Mouse (Mus musculus) midbrain, embryonic 10.5 days (tissue): ENCODE measurements around the gene Eif4a1. TPM values are rescaled to one million over a fixed set of nuclear protein-coding genes. Genes with fewer than 3 reads are reported as not detected.

Experiments used
- DNase-seq: peaks from one replicate; pipeline ENCODE4 v3.0.0-alpha.2; 2017; ENCODE audit warnings: low spot score
- H3K27ac ChIP-seq: fragments of 300-500 bp; sonication (generic); replicated peaks from 2 replicates; pipeline ENCODE4 v1.5.1; 2016; ENCODE audit warnings: mild to moderate bottlenecking
- H3K27me3 ChIP-seq: fragments of 300-500 bp; sonication (generic); 2 replicates; pipeline ENCODE4 v1.6.1; 2016; ENCODE audit warnings: low read depth, mild to moderate bottlenecking; ENCODE audit not compliant: poor library complexity, severe bottlenecking
- H3K36me3 ChIP-seq: fragments of 300-500 bp; sonication (generic); 2 replicates; pipeline ENCODE4 v1.6.1; 2016; ENCODE audit warnings: mild to moderate bottlenecking, moderate library complexity
- H3K4me1 ChIP-seq: fragments of 300-500 bp; sonication (generic); 2 replicates; pipeline ENCODE4 v1.6.1; 2016
- H3K4me3 ChIP-seq: fragments of 300-500 bp; sonication (generic); 2 replicates; pipeline ENCODE4 v1.5.1; 2016; ENCODE audit warnings: mild to moderate bottlenecking, moderate library complexity
- H3K9me3 ChIP-seq: fragments of 300-500 bp; sonication (generic); replicated peaks from 2 replicates; pipeline ENCODE4 v1.6.1; 2016; ENCODE audit warnings: mild to moderate bottlenecking
- WGBS: fragments of 180-500 bp; shearing (Covaris S2); methylation state at CpG from one replicate; pipeline ENCODE4 v1.1.7; 2016; 5-methylcytosine and 5-hydroxymethylcytosine counted together
- polyA plus RNA-seq: library from polyadenylated mRNA; unstranded; fragments of >200 nt; fragmentation: Nextera tagmentation; extraction: Ambion mirVana; gene quantifications from 2 replicates; pipeline ENCODE4 v1.2.1, GENCODE M21; 2016

The Eif4a1 gene
- polyA plus RNA-seq, 1 experiment from 2014 or later = 716 TPM

- 68% methylated on average over 13 of the region's 13 CpGs for WGBS
These were observed 9.1 kb downstream of the Eif4a1 start for GRCm38 (mm10) chr11:69662967-69663671.

DNA sequence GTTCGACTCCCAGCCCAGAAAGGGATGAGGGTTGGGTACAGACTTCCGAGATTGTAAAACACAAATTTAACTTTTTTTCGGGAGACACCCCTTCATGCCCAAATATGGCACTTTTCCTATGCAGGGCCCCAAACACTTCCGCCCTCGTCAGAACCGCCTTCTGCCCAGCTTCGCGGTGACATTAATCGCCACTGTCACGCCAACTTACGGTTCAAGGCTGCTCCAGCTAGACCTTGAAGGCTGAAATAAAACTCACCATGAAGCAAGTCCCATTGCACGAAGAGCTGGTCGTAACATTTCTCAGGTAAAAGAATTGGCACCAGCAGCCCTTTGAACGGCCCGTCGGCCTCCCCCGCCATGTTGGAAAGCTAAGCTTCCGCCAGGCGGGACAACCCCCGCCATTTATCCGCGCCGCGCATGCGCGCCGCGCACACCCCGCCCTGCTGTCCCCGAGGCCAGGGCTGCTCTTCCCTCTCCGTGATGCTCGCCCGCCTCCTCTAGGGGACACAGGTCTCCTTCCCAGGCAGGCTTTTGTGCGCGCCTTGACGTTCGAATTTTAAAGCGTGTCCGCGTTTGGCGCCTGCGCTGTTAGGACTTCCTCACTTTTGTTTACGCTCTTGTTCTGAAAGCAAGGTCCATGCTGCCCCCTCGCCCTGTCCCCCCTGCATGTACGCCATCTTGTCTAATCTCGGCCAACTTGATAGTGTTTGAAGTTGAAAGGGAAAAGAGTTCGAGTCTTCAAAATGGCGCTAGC lies 9.8 kb downstream of the Eif4a1 start, which contains the start of gene Mpdu1:
Mpdu1 (minus strand) TSS at position 430 of the 754 bp plus-strand sequence.
- Histone ChIP-seq H3K27ac (peak within 1 kb of the TSS; percentile 96), H3K27me3 (no peaks in the 10 kb centered on the region), H3K4me3 (peak within 1 kb of the TSS; percentile 66), H3K9me3 (no peaks in the 10 kb centered on the region), H3K36me3 (peaks cover 71% of the 10 kb centered on the region), H3K4me1 (peaks cover 25% of the 10 kb centered on the region)
- under 1% methylated on average over 48 of the region's 48 CpGs for WGBS
- peak; percentile 97 for DNase-seq

More at GRCm38 (mm10) chr11:69662967-69663671, 9.1 kb downstream of the Eif4a1 start:
- Histone ChIP-seq H3K36me3 (peaks cover 71% of the 10 kb centered on the region), H3K9me3 (no peaks in the 10 kb centered on the region), H3K4me3 (peak overlapping the region; percentile 66), H3K4me1 (peaks cover 25% of the 10 kb centered on the region), H3K27me3 (no peaks in the 10 kb centered on the region), H3K27ac (peak overlapping the region; percentile 96)
- no peak for DNase-seq

GRCm38 (mm10) chr11:69661221-69661881 lies 10.9 kb downstream of the Eif4a1 start:
- Histone ChIP-seq H3K9me3 (no peaks in the 10 kb centered on the region), H3K4me3 (peak overlapping the region; percentile 66), H3K4me1 (peaks cover 31% of the 10 kb centered on the region), H3K36me3 (peaks cover 72% of the 10 kb centered on the region), H3K27ac (peak overlapping the region; percentile 96), H3K27me3 (no peaks in the 10 kb centered on the region)
- 89% methylated on average over 3 of the region's 3 CpGs for WGBS
- no peak for DNase-seq

DNA sequence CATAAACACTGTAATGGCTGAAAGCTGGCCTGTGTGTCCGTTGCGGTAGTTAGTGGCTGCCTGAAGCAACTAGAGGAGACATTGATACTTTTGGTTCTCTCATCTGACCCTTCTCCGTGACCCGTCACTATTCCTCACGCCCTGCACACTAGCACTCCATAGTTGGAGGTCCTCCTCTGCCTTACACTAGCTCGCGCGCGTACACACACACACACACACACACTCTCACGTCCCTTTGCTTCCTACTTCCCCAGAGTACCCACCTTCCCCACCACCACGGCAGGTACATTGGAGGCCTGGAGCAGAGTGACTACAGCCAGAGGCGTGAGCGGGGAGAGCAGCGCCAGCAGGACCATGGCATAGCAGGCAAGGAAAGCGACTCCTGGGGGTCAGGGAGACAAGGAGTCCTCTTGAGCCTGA lies 14.8 kb downstream of the Eif4a1 start:
- peaks cover 50% of the 10 kb centered on the region for H3K4me1 ChIP-seq
- WGBS = 86% methylated on average over 15 of the region's 15 CpGs
- H3K9me3 ChIP-seq = no peaks in the 10 kb centered on the region
- no peak for DNase-seq
- H3K4me3 ChIP-seq = no peak overlapping the region
- peaks cover 76% of the 10 kb centered on the region for H3K36me3 ChIP-seq
- no peak overlapping the region for H3K27ac ChIP-seq
- H3K27me3 ChIP-seq = no peaks in the 10 kb centered on the region

- peak overlapping the region; percentile 11; the same call in 1 of the 2 replicates for H3K4me3 ChIP-seq
- peaks cover 83% of the 10 kb centered on the region for H3K36me3 ChIP-seq
- H3K9me3 ChIP-seq = no peaks in the 10 kb centered on the region
- H3K27me3 ChIP-seq = no peaks in the 10 kb centered on the region
- peaks cover 49% of the 10 kb centered on the region for H3K4me1 ChIP-seq
- 83% methylated on average over 10 of the region's 10 CpGs for WGBS
- H3K27ac ChIP-seq = no peak overlapping the region
- DNase-seq = peak; percentile 65
These were observed 15.4 kb downstream of the Eif4a1 start for GRCm38 (mm10) chr11:69656617-69657461.

GRCm38 (mm10) chr11:69656065-69656455 lies 16.2 kb downstream of the Eif4a1 start:
- H3K4me3 ChIP-seq = no peak overlapping the region; the same call in 1 of the 2 replicates
- H3K27me3 ChIP-seq = no peaks in the 10 kb centered on the region

GRCm38 (mm10) chr11:69655264-69656064 lies 16.8 kb downstream of the Eif4a1 start, which contains the start of gene Sox15:
Sox15 (plus strand) TSS chr11:69655314.
- H3K36me3 ChIP-seq = peaks cover 96% of the 10 kb centered on the region
- peaks cover 39% of the 10 kb centered on the region for H3K4me1 ChIP-seq
- peak within 1 kb of the TSS; percentile 10; the same call in 1 of the 2 replicates for H3K4me3 ChIP-seq
- 0 out of 2 replicates have a peak within 1 kb of the TSS, but pooled peaks have one; percentile 28 for H3K27ac ChIP-seq
- H3K27me3 ChIP-seq = no peaks in the 10 kb centered on the region
- H3K9me3 ChIP-seq = no peaks in the 10 kb centered on the region
- 27% methylated on average over 34 of the region's 34 CpGs for WGBS
- DNase-seq = peak; percentile 73

More at GRCm38 (mm10) chr11:69656065-69656455, 16.2 kb downstream of the Eif4a1 start:
- Histone ChIP-seq H3K9me3 (no peaks in the 10 kb centered on the region), H3K27ac (0 out of 2 replicates have a peak overlapping the region, but pooled peaks have one; percentile 6), H3K4me1 (peaks cover 42% of the 10 kb centered on the region), H3K36me3 (peaks cover 91% of the 10 kb centered on the region)
- 83% methylated on average over 5 of the region's 5 CpGs for WGBS
- DNase-seq = no peak

GRCm38 (mm10) chr11:69654760-69655159 lies 17.5 kb downstream of the Eif4a1 start:
- no peak for DNase-seq
- peaks cover 39% of the 10 kb centered on the region for H3K4me1 ChIP-seq
- H3K4me3 ChIP-seq = no peak overlapping the region
- 53% methylated on average over 9 of the region's 9 CpGs for WGBS
- no peaks in the 10 kb centered on the region for H3K9me3 ChIP-seq
- H3K27ac ChIP-seq = 0 out of 2 replicates have a peak overlapping the region, but pooled peaks have one; percentile 28
- H3K27me3 ChIP-seq = no peaks in the 10 kb centered on the region
- H3K36me3 ChIP-seq = peaks cover 96% of the 10 kb centered on the region

DNA sequence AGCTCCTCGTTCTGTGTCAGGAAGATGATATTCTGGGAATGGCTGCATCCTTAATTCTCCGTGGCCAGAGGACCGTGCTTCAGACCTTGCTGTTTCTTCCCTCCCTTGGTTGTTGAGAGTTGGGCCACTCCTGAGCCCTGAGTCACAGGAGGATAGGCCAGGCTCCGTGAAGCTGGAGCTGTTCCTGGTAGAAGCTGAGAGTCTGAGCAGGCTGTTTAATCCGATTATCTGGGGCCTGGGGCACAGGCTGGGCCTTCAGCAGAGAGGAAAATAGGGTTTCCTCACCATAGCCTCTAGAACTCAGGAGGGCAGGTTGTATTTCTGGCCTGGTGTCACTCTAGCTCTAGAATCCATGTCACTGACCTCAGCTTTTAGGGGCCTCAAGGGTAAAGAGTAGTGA lies 18.8 kb downstream of the Eif4a1 start:
- peaks cover 97% of the 10 kb centered on the region for H3K36me3 ChIP-seq
- no peak overlapping the region; the same call in 1 of the 2 replicates for H3K4me3 ChIP-seq
- H3K27me3 ChIP-seq = no peaks in the 10 kb centered on the region
- peaks cover 39% of the 10 kb centered on the region for H3K4me1 ChIP-seq
- H3K9me3 ChIP-seq = no peaks in the 10 kb centered on the region
- 69% methylated on average over 5 of the region's 5 CpGs for WGBS
- DNase-seq = no peak
- no peak overlapping the region for H3K27ac ChIP-seq

DNA sequence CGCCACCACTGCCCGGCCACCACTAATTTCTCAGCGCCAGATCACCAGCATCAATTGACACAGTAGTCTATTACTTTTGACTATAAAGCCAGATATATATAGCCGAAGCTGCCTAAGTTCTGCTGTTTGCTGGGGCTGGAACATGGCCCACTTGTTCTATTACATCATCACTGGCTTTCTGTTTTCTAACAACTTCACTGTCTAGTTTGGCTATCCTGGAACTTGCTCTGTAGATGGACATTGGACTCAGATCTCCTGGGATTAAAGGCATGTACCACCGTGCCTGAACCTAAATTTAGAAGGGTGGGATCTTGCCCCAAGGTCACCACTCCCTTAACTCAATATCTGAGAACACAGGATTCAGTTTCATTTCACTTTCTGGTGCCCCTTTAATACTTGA lies 26.4 kb downstream of the Eif4a1 start:
- H3K9me3 ChIP-seq = no peaks in the 10 kb centered on the region
- no peak overlapping the region for H3K27ac ChIP-seq
- H3K4me1 ChIP-seq = no peaks in the 10 kb centered on the region
- DNase-seq = no peak
- H3K27me3 ChIP-seq = no peaks in the 10 kb centered on the region
- H3K4me3 ChIP-seq = no peak overlapping the region
- 96% methylated on average over 5 of the region's 5 CpGs for WGBS
- peaks cover 99% of the 10 kb centered on the region for H3K36me3 ChIP-seq

GRCm38 (mm10) chr11:69635471-69635870 lies 36.8 kb downstream of the Eif4a1 start:
- Histone ChIP-seq H3K4me3 (no peak overlapping the region), H3K36me3 (peaks cover 57% of the 10 kb centered on the region), H3K27ac (no peak overlapping the region), H3K9me3 (no peaks in the 10 kb centered on the region), H3K4me1 (peaks cover 34% of the 10 kb centered on the region), H3K27me3 (no peaks in the 10 kb centered on the region)
- no peak for DNase-seq
- 94% methylated on average over 3 of the region's 3 CpGs for WGBS
